Mouse (Mus musculus) intestine, embryonic 15.5 days (tissue): ENCODE measurements at regions not wholly inside any gene's neighbourhood (a gene's known extent, or its start where the extent isn't known, plus 50 kb on each side); places are given as distances from the start of the nearest gene placed in this dataset.
A peak's percentile ranks its signal among the peaks of the same experiment; 100 is the strongest.
"Not testable (repeated sequence)": the region's sequence is repeated elsewhere in the genome, so short reads cannot be mapped to it uniquely, and the experiment has no call there.

Experiments used
- ATAC-seq: fragments of 200-750 bp; cut with Nextera tagmentation; 2 replicates; pipeline ENCODE4 v1.8.0; 2017; ENCODE audit warnings: moderate TSS enrichment, moderate library complexity
- H3K27ac ChIP-seq: fragments of 300-500 bp; sonication (generic); 2 replicates; pipeline ENCODE4 v1.5.1; 2015; ENCODE audit warnings: mild to moderate bottlenecking, inconsistent platforms
- H3K27me3 ChIP-seq: fragments of 300-500 bp; sonication (generic); replicated peaks from 2 replicates; pipeline ENCODE4 v1.6.1; 2015; ENCODE audit warnings: inconsistent platforms
- H3K36me3 ChIP-seq: fragments of 300-500 bp; sonication (generic); 2 replicates; pipeline ENCODE4 v1.6.1; 2015; ENCODE audit warnings: inconsistent platforms
- H3K4me1 ChIP-seq: fragments of 300-500 bp; sonication (generic); replicated peaks from 2 replicates; pipeline ENCODE4 v1.6.1; 2015; ENCODE audit warnings: inconsistent platforms
- H3K4me2 ChIP-seq: fragments of 300-500 bp; sonication (generic); replicated peaks from 2 replicates; pipeline ENCODE4 v1.6.1; 2015; ENCODE audit warnings: mild to moderate bottlenecking, inconsistent platforms
- H3K4me3 ChIP-seq: fragments of 300-500 bp; sonication (generic); replicated peaks from 2 replicates; pipeline ENCODE4 v1.5.1; 2015; ENCODE audit warnings: inconsistent platforms
- H3K9ac ChIP-seq: fragments of 300-500 bp; sonication (generic); 2 replicates; pipeline ENCODE4 v1.6.1; 2015; ENCODE audit warnings: inconsistent platforms
- H3K9me3 ChIP-seq: fragments of 300-500 bp; sonication (generic); 2 replicates; pipeline ENCODE4 v1.6.1; 2016; ENCODE audit warnings: inconsistent platforms
- WGBS: fragments of 180-500 bp; shearing (Covaris S2); methylation state at CpG from one replicate; pipeline ENCODE4 v1.1.7; 2015; 5-methylcytosine and 5-hydroxymethylcytosine counted together

GRCm38 (mm10) chr6:66414822-66415221 is 120.4 kb upstream of the Mad2l1 start:
- Histone ChIP-seq H3K4me1 (no peaks in the 10 kb centered on the region), H3K9me3 (no peaks in the 10 kb centered on the region), H3K27me3 (no peaks in the 10 kb centered on the region), H3K4me3 (no peak overlapping the region), H3K36me3 (no peaks in the 10 kb centered on the region), H3K27ac (no peak overlapping the region), H3K4me2 (no peak overlapping the region), H3K9ac (no peak overlapping the region)
- ATAC-seq, result no peak
- 39% methylated on average over 4 of the region's 4 CpGs for WGBS

- H3K9me3 ChIP-seq, result no peaks in the 10 kb centered on the region
- H3K4me3 ChIP-seq, result no peak overlapping the region
- no peak for ATAC-seq
- no peak overlapping the region for H3K4me2 ChIP-seq
- H3K27me3 ChIP-seq, result no peaks in the 10 kb centered on the region
- no peaks in the 10 kb centered on the region for H3K36me3 ChIP-seq
- no peak overlapping the region for H3K9ac ChIP-seq
- no peak overlapping the region for H3K27ac ChIP-seq
- H3K4me1 ChIP-seq, result no peaks in the 10 kb centered on the region
- WGBS, result 59% methylated on average over 7 of the region's 7 CpGs
These were observed 115.6 kb upstream of the Mad2l1 start for GRCm38 (mm10) chr6:66419452-66420041.

DNA sequence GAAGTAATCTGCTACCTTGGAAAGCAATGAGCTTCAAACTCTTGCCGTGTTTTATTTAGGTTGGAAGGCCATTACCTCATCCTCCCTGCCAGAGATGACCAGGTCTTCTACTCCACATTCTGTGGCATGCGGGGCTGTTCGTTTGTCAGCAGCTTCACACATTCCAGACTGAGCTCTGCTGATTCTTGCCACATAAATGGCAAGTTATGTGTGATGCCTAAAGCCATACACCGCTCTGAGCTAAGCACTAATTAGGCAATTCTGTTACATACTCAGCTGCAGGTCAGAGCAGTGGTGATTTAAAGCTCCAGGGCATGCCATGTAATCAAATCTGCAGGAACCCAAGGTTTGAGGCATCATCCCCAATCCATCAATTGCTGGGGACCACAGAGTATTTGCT is 106.8 kb upstream of the Mad2l1 start:
- no peak overlapping the region for H3K27ac ChIP-seq
- no peak overlapping the region for H3K4me2 ChIP-seq
- WGBS, result 39% methylated on average over 4 of the region's 4 CpGs
- no peak for ATAC-seq
- no peaks in the 10 kb centered on the region for H3K27me3 ChIP-seq
- H3K4me1 ChIP-seq, result no peaks in the 10 kb centered on the region
- H3K9ac ChIP-seq, result no peak overlapping the region
- no peaks in the 10 kb centered on the region for H3K36me3 ChIP-seq
- no peak overlapping the region for H3K4me3 ChIP-seq
- no peaks in the 10 kb centered on the region for H3K9me3 ChIP-seq

DNA sequence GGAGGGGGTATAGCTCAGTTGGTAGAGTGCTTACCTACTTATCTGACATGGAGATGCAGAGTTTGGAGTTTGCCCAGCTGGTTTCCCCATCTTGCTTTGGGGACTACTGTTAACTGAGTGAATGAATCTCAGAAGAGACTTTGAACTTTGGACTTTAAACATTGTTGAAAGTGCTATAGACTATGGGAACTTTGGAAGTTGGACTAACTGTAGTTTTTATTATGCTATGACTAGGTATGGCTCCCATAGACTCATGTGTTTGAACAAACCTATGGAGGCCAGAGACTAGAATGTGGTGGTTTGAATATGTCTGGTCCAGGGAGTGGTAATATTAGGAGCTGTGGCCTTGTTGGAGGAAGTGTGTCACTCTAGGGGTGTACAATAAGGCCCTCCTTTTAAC is 84.8 kb upstream of the Mad2l1 start:
- not testable (repeated sequence) for H3K9me3 ChIP-seq, H3K36me3 ChIP-seq, H3K4me3 ChIP-seq, H3K4me2 ChIP-seq, H3K27me3 ChIP-seq, H3K9ac ChIP-seq, H3K27ac ChIP-seq, H3K4me1 ChIP-seq
- ATAC-seq, result peak; percentile 56; the same call in 1 of the 2 replicates

DNA sequence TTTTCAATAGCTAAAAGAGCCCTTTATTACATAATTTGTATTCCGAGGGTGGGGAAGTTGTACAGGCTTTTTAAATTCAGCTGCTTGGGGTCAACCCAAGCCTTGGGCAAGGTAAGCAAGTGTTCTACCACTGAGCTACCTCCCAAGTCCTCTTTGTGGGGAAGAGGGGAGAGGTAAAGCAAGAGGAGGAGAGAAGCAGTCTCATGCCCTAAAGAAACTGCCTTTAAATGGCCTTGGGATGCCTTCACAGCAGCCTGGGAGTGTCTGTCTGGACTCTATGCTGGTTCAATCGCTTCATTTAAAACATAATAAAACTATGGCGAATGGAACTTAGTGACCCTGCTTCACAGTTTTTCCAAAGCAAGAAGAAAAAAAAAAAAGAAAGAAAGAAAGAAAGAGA is 77.0 kb upstream of the Mad2l1 start:
- H3K36me3 ChIP-seq, result no peaks in the 10 kb centered on the region
- no peak overlapping the region for H3K27ac ChIP-seq
- no peak for ATAC-seq
- H3K4me3 ChIP-seq, result no peak overlapping the region
- H3K4me2 ChIP-seq, result no peak overlapping the region
- no peaks in the 10 kb centered on the region for H3K4me1 ChIP-seq
- no peak overlapping the region for H3K9ac ChIP-seq
- no peaks in the 10 kb centered on the region for H3K27me3 ChIP-seq
- H3K9me3 ChIP-seq, result no peaks in the 10 kb centered on the region
- 78% methylated on average over 3 of the region's 3 CpGs for WGBS

GRCm38 (mm10) chr6:66464540-66464939 is 70.7 kb upstream of the Mad2l1 start:
- 80% methylated on average over 4 of the region's 5 CpGs for WGBS
- H3K27ac ChIP-seq, result no peak overlapping the region
- no peaks in the 10 kb centered on the region for H3K9me3 ChIP-seq
- H3K4me1 ChIP-seq, result no peaks in the 10 kb centered on the region
- no peak overlapping the region for H3K4me3 ChIP-seq
- no peaks in the 10 kb centered on the region for H3K36me3 ChIP-seq
- no peak overlapping the region for H3K9ac ChIP-seq
- H3K4me2 ChIP-seq, result no peak overlapping the region
- ATAC-seq, result no peak
- H3K27me3 ChIP-seq, result no peaks in the 10 kb centered on the region

DNA sequence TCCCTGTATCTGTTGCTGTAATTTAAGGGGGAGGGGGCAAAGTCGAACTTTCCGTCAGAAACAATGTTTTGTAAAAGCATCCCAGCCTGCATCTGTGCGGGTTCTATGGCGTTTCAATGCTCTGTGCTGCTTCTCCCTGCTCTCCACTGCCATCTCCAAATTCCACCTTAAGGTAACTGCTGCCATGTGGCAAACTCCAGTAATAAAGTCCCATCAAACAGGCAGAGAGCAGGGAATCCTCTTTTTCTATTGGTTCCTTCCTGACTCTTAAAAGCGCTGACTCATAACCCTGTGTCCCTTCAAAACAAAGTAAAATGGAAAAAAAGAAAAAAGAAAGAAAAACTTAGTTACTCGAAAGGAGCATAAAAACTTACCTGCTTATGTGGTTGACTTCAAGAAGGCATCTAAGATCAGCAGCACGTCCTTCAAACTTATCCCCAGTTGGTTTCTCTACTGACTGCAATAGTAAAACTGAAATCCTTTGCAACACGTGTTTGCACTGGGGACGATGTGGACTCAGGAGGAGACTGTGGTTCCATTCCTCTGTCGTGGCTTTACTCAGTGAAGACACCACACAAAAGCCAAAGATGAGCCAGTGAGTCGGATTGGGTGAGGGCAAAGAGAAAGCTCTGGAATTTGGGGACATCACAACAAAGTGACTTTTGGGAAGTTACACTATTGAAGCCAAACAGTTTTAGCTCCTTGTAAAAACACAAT is 69.9 kb upstream of the Mad2l1 start:
- ATAC-seq, result no peak
- Histone ChIP-seq H3K4me2 (no peak overlapping the region), H3K27ac (no peak overlapping the region), H3K27me3 (no peaks in the 10 kb centered on the region), H3K4me1 (no peaks in the 10 kb centered on the region), H3K9ac (no peak overlapping the region), H3K36me3 (no peaks in the 10 kb centered on the region), H3K4me3 (no peak overlapping the region), H3K9me3 (no peaks in the 10 kb centered on the region)
- 73% methylated on average over 11 of the region's 11 CpGs for WGBS

GRCm38 (mm10) chr6:66466757-66467156 is 68.4 kb upstream of the Mad2l1 start:
- ATAC-seq, result no peak

GRCm38 (mm10) chr6:66470627-66471249 is 64.5 kb upstream of the Mad2l1 start:
- WGBS, result 85% methylated on average over 4 of the region's 4 CpGs
- no peak overlapping the region for H3K4me2 ChIP-seq
- H3K4me1 ChIP-seq, result no peaks in the 10 kb centered on the region
- ATAC-seq, result no peak
- H3K9ac ChIP-seq, result no peak overlapping the region
- no peaks in the 10 kb centered on the region for H3K27me3 ChIP-seq
- H3K9me3 ChIP-seq, result no peaks in the 10 kb centered on the region
- no peak overlapping the region for H3K27ac ChIP-seq
- no peak overlapping the region for H3K4me3 ChIP-seq
- H3K36me3 ChIP-seq, result no peaks in the 10 kb centered on the region

More at GRCm38 (mm10) chr6:66466757-66467156, 68.4 kb upstream of the Mad2l1 start:
- Histone ChIP-seq H3K9ac (no peak overlapping the region), H3K4me3 (no peak overlapping the region), H3K9me3 (no peaks in the 10 kb centered on the region), H3K27me3 (no peaks in the 10 kb centered on the region), H3K4me1 (no peaks in the 10 kb centered on the region), H3K27ac (no peak overlapping the region), H3K4me2 (no peak overlapping the region), H3K36me3 (no peaks in the 10 kb centered on the region)
- 34% methylated on average over 3 of the region's 3 CpGs for WGBS

DNA sequence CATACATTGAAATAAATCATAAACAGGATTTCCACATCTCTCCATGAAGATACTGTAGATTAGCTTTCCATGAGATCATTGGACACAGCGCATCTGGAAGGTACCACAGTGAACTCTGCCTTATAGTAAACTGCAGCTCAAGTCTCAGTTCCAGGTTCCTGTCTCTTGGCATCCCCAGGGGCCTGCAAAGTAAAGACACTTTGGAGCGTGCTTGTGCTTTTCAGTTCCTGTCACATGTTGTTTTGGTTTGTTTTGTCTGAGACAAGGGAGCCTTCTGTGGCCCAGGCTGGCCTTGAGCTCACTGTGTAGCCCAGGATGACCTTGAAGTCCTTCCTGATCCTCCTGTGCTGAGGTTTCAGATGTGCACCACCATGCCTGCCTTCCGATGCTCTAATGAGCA is 63.4 kb upstream of the Mad2l1 start:
- Histone ChIP-seq H3K27ac (no peak overlapping the region), H3K4me2 (no peak overlapping the region), H3K4me1 (no peaks in the 10 kb centered on the region), H3K36me3 (no peaks in the 10 kb centered on the region), H3K27me3 (no peaks in the 10 kb centered on the region), H3K4me3 (no peak overlapping the region), H3K9ac (no peak overlapping the region), H3K9me3 (no peaks in the 10 kb centered on the region)
- no peak for ATAC-seq
- 77% methylated on average over 3 of the region's 3 CpGs for WGBS

DNA sequence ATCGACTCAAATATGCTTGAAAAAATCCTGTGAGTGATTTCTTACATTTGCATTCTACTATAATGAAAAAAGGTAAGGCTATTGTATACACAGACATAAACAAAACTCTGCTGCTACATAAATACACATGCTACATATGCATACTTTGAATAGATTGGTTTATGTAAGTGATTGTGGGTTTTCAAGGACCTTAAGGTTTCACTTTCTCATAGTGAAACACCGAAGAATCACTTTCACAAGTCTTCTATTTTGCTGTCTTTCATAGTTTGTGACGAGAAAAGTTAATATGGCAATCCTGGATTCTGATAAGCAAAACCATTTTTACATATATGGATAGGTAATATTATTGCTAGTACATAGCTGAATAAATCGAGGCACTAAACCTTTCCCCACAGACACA is 62.5 kb upstream of the Mad2l1 start:
- WGBS, result 71% methylated on average over 4 of the region's 4 CpGs

DNA sequence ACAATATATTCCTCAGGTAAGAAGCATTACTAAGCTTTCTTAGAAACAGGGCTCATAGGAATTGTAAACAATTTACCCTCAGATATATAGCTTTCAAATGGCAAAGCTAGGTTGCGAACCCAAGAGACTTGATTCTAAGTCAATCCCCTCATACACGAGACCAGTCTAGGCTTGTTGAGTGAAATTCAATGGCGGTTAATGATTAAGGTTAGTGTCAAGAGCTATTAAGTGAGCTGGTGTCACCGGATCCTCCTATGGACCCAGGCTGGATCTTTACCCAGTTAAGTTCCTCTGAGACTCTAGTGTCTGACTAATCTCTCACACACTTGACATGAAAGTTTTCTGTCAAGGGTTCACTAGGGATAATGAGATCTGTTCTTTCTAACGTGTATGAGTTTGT is 57.6 kb upstream of the Mad2l1 start:
- WGBS, result 38% methylated on average over 5 of the region's 5 CpGs
- ATAC-seq, result no peak
- Histone ChIP-seq H3K9ac (no peak overlapping the region), H3K4me3 (no peak overlapping the region), H3K9me3 (no peaks in the 10 kb centered on the region), H3K27ac (no peak overlapping the region), H3K27me3 (no peaks in the 10 kb centered on the region), H3K4me2 (no peak overlapping the region), H3K4me1 (no peaks in the 10 kb centered on the region), H3K36me3 (no peaks in the 10 kb centered on the region)

More for the DNA sequence above, 62.5 kb upstream of the Mad2l1 start:
- Histone ChIP-seq H3K27me3 (no peaks in the 10 kb centered on the region), H3K4me3 (no peak overlapping the region), H3K27ac (no peak overlapping the region), H3K4me2 (no peak overlapping the region), H3K9ac (no peak overlapping the region), H3K36me3 (no peaks in the 10 kb centered on the region), H3K4me1 (no peaks in the 10 kb centered on the region), H3K9me3 (no peaks in the 10 kb centered on the region)
- ATAC-seq, result no peak
